Mouse (Mus musculus) kidney, embryonic 14.5 days (tissue): Measurements from ENCODE around the gene Ctdnep1. TPM values are rescaled to one million over a fixed set of nuclear protein-coding genes. Genes with fewer than 3 reads are reported as not detected.
A peak's percentile ranks its signal among the peaks of the same experiment; 100 is the strongest.

ENCODE experiments used
- ATAC-seq: fragments of 200-750 bp; cut with Nextera tagmentation; 2 replicates; pipeline ENCODE4 v1.8.0; 2017; ENCODE audit warnings: moderate number of reproducible peaks, mild to moderate bottlenecking, moderate TSS enrichment, moderate library complexity; ENCODE audit not compliant: low FRiP score, low TSS enrichment
- H3K27ac ChIP-seq: fragments of 300-500 bp; sonication (generic); 2 replicates; pipeline ENCODE4 v1.5.1; 2014; ENCODE audit warnings: low read depth, mild to moderate bottlenecking, low read length, moderate library complexity, mixed read lengths
- H3K27me3 ChIP-seq: fragments of 300-500 bp; sonication (generic); 2 replicates; pipeline ENCODE4 v1.6.1; 2014; ENCODE audit warnings: mild to moderate bottlenecking, low read length; ENCODE audit not compliant: control insufficient read depth, insufficient read depth
- H3K36me3 ChIP-seq: fragments of 300-500 bp; sonication (generic); 2 replicates; pipeline ENCODE4 v1.6.1; 2014; ENCODE audit warnings: low read length, mixed read lengths; ENCODE audit not compliant: control insufficient read depth, insufficient read depth
- H3K4me1 ChIP-seq: fragments of 300-500 bp; sonication (generic); 2 replicates; pipeline ENCODE4 v1.6.1; 2014; ENCODE audit warnings: low read length, mixed read lengths; ENCODE audit not compliant: control insufficient read depth, insufficient read depth
- H3K4me2 ChIP-seq: fragments of 300-500 bp; sonication (generic); replicated peaks from 2 replicates; pipeline ENCODE4 v1.6.1; 2014; ENCODE audit warnings: low read depth, mild to moderate bottlenecking, low read length
- H3K4me3 ChIP-seq: fragments of 300-500 bp; sonication (generic); 2 replicates; pipeline ENCODE4 v1.5.1; 2014; ENCODE audit warnings: mild to moderate bottlenecking, low read length
- H3K9ac ChIP-seq: fragments of 300-500 bp; sonication (generic); 2 replicates; pipeline ENCODE4 v1.6.1; 2014; ENCODE audit warnings: low read depth, mild to moderate bottlenecking, low read length, moderate library complexity
- H3K9me3 ChIP-seq: fragments of 300-500 bp; sonication (generic); 2 replicates; pipeline ENCODE4 v1.6.1; 2016; ENCODE audit warnings: low read length; ENCODE audit not compliant: control insufficient read depth
- WGBS: fragments of 180-500 bp; shearing (Covaris S2); extraction: QIAGEN DNeasy Blood & Tissue Kit; methylation state at CpG from one replicate; pipeline ENCODE4 v1.1.7; 2014; 5-methylcytosine and 5-hydroxymethylcytosine counted together
- polyA plus RNA-seq: library from polyadenylated mRNA; unstranded; fragments of >200 nt; fragmentation: Nextera tagmentation; extraction: Ambion mirVana; gene quantifications from 2 replicates; pipeline ENCODE4 v1.2.1, GENCODE M21; 2014

Ctdnep1 gene
- polyA plus RNA-seq, 1 experiment from 2014 or later = 34.5 TPM

DNA sequence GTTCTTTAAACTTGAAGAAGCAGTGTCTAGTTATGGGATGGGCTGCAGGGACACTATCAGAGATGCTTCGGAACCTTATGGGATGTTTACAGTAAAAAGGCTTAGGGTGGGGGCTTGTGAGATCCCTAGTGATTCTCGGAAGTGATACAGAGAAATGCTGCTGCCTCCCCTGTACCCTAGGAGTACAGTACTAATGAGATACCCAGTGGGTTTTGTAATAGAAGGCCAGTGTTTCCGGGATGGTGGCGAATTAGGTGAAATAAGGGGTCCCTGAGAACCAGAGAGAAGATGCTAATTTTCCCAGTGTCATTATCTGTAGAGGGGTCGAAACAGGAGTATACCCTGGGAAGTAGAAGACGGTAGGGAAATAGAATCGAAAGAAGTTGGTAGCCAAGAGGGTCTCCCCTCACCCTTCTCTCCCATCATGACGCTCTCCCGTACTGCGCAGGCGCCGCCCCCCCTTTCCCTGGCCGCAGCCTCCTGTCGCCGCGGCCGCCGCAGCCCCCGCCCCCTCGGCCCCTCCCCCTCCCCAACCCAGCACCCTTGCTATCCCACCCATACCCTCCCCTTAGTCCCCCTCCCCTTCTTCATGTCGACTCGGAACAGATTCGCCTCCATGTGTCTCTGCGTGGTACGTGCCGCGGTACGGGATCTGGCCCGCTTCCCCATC is 42.7 kb downstream of the Ctdnep1 start:
- Histone ChIP-seq H3K36me3 (no peaks in the 10 kb centered on the region), H3K4me1 (peaks cover 66% of the 10 kb centered on the region), H3K4me3 (peak overlapping the region; percentile 35), H3K4me2 (peak overlapping the region; percentile 56), H3K9me3 (no peaks in the 10 kb centered on the region), H3K9ac (peak overlapping the region; percentile 47; the same call in 1 of the 2 replicates), H3K27ac (no peak overlapping the region), H3K27me3 (no peaks in the 10 kb centered on the region)
- ATAC-seq = no peak
- WGBS = 6% methylated on average over 20 of the region's 29 CpGs

DNA sequence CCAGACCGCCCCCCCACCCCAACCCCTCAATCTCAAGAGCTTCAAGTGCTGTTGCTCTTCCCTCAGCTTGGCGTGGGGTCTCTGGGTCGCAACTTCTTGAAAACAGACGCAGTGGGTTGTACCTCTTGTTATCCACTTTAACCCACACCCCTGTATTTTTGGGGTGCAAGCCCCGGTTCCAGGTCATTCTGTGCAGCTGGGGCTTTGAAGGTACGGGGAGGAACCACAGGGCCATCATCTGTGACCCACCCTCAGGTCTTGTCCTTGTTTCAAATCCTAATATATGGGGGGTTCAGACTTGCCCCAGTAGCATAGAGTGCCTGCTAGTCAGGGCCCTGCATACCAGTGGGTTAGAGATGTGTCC is 43.2 kb downstream of the Ctdnep1 start:
- Histone ChIP-seq H3K27me3 (no peaks in the 10 kb centered on the region), H3K4me3 (peak overlapping the region; percentile 35), H3K27ac (no peak overlapping the region; the same call in 1 of the 2 replicates), H3K36me3 (no peaks in the 10 kb centered on the region), H3K9me3 (no peaks in the 10 kb centered on the region), H3K9ac (peak overlapping the region; percentile 47), H3K4me2 (peak overlapping the region; percentile 56), H3K4me1 (peaks cover 66% of the 10 kb centered on the region)
- 14% methylated on average over 6 of the region's 6 CpGs for WGBS
- no peak for ATAC-seq

DNA sequence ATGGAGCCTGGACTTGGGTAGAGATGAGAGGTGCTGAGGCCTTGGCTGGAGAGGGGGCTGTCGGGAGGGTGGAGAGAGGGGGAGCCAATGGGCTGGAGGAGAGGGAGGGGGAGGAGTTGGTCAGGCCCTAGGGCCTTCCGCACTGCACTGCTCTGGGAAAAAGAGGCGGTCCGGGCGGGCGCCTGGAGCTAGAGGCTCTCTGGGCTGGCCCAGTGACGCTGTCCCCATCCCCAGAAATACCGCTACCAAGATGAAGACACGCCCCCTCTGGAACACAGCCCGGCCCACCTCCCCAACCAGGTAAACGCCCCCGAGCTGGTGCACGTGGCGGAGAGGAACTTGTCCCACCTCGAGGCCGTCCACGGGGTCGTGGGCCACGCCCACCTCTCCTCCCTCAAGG is 45.7 kb downstream of the Ctdnep1 start:
- Histone ChIP-seq H3K36me3 (peaks cover 14% of the 10 kb centered on the region), H3K9ac (peak overlapping the region; percentile 24; the same call in 1 of the 2 replicates), H3K4me1 (peaks cover 59% of the 10 kb centered on the region), H3K27me3 (no peaks in the 10 kb centered on the region), H3K4me3 (peak overlapping the region; percentile 39), H3K9me3 (no peaks in the 10 kb centered on the region), H3K27ac (peak overlapping the region; percentile 44; the same call in 1 of the 2 replicates), H3K4me2 (peak overlapping the region; percentile 73)
- 2% methylated on average over 19 of the region's 19 CpGs for WGBS
- ATAC-seq = peak; percentile 77

DNA sequence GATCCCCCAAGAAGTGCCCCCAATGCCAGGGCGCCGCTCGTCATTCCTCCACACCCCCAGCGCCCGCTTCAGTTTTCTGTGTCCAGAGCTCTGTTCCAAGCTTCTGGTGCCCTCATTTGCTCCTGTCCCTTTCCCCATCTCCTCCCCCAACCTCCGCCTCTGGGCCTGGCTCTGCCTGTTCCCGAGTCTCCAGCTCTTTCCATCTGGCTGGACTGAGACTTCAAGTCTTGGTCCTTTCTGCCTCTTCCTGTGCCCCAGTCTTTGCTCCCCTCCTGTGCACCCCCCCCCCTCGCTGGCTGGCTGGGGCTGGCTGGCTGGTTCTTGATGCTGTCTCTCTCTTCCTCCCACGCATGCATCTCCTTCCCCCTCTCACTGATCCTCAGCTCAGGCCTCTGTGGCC is 46.4 kb downstream of the Ctdnep1 start:
- 23% methylated on average over 9 of the region's 9 CpGs for WGBS
- peak overlapping the region; percentile 44; the same call in 1 of the 2 replicates for H3K27ac ChIP-seq
- H3K4me3 ChIP-seq = peak overlapping the region; percentile 39
- H3K36me3 ChIP-seq = peaks cover 21% of the 10 kb centered on the region
- H3K27me3 ChIP-seq = no peaks in the 10 kb centered on the region
- peaks cover 59% of the 10 kb centered on the region for H3K4me1 ChIP-seq
- no peak for ATAC-seq
- H3K9ac ChIP-seq = peak overlapping the region; percentile 24; the same call in 1 of the 2 replicates
- H3K4me2 ChIP-seq = peak overlapping the region; percentile 73
- no peaks in the 10 kb centered on the region for H3K9me3 ChIP-seq

DNA sequence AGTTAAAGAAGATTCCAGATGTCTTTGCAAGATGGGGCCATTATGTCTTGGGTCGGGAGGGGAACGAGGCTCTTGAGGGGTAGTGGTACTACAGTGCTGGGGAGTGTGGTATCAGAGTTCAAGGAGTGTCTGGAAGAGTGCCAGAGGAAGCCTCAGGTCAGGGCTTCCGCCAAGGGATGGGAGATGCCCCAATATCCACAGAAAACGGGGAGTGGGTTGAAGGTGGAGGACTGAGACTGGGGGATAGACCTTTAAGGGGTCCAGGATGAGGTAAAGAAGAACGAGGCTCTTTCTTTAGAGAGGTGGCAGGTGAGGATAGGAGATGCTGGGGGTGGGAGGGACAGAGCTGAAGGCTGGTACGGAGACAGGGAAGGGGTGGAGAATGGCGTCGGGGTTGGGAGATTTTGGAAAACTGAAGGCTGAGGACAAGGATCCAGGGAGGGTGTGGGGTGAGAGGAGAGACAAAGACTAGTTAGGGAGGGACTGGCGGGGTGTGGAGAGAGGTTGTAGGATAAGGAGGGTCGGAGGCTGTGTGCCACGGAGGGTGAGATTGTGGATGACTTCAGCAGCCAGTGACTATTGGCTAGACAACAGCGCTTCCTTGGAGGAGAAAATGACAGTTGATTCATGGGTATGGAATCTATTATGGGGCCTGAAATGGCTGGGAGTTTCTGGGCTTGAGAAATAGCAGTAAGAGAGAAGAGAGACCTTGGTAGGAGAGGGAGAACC is 47.6 kb downstream of the Ctdnep1 start:
- 17% methylated on average over 12 of the region's 12 CpGs for WGBS
- Histone ChIP-seq H3K4me2 (peak overlapping the region; percentile 43), H3K27ac (peak overlapping the region; percentile 77), H3K4me1 (peaks cover 55% of the 10 kb centered on the region), H3K9ac (no peak overlapping the region), H3K36me3 (peaks cover 30% of the 10 kb centered on the region), H3K27me3 (no peaks in the 10 kb centered on the region), H3K9me3 (no peaks in the 10 kb centered on the region), H3K4me3 (peak overlapping the region; percentile 12)
- 0 out of 2 replicates have a peak, but pooled peaks have one; percentile 0 for ATAC-seq

DNA sequence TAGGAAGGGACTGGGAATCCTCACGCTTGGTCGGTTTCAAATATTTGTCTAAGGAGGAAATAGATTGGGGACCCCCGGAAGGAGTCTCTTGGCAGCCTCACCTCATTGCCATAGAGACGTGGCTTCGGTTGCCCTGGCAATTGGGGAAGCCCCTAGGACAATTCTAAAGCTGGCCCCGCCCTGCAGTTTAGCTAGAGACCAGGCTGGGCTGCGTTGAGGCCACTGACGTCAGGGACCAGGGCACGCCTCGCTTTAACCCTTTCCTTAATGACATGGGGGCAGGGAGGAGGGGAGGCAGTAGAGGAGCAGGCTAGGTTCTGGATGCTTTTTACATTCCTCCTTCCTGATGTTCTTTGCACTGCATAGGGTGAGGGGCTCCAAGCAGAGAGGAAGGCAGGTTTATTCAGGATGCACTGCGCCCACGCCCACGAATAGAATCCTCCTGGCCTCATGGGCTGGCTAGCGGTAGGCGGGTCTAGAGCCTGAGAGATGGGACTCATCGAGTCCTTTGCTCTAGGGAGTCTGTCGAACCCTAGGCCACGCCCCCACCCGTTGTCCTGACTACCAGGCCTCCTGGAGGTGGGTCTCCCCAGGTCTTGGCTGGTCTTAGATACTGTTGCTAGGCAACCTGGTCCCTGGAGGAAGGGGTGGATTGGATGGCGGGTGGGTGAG is 48.3 kb downstream of the Ctdnep1 start:
- WGBS = under 1% methylated on average over 20 of the region's 20 CpGs
- Histone ChIP-seq H3K4me2 (peak overlapping the region; percentile 43), H3K9ac (no peak overlapping the region), H3K4me3 (peak overlapping the region; percentile 12), H3K27ac (peak overlapping the region; percentile 77), H3K27me3 (no peaks in the 10 kb centered on the region), H3K4me1 (peaks cover 48% of the 10 kb centered on the region), H3K36me3 (peaks cover 30% of the 10 kb centered on the region), H3K9me3 (no peaks in the 10 kb centered on the region)
- peak; percentile 82 for ATAC-seq

DNA sequence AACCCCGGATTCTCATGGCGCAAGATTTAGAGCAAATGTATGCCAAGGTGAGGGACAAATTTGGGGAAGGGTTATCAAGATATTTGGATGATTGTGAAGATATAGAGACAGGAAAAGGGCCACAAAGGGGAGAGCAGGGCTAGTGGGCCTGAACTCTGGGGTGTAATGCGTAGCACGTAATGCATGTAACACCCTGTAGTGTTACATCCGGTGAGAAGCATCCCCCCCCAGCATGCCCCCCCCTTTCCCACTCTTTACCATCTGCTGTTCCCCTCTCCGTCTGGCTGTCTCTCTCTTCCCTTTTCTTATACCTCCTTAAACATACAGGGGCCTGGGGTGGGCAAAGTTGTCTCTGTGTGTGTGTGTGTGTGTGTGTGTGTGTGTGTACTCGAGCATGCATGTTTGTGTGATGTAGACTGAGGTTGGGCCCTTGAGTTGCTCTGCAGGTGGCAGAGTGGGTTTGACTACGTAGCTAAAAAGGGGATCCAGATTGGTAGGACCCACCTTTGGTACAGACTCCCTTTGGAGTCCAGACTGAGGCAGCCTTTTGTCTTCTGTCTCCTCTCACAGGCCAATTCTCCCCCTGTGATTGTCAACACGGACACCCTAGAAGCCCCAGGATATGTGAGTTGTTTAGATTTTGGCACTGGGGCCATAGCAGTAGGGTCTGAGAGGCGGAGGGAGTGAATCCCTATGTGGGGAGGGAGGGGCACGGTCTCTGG is 49.0 kb downstream of the Ctdnep1 start:
- peaks cover 48% of the 10 kb centered on the region for H3K4me1 ChIP-seq
- 0 out of 2 replicates have a peak overlapping the region, but pooled peaks have one; percentile 77 for H3K27ac ChIP-seq
- ATAC-seq = no peak

DNA sequence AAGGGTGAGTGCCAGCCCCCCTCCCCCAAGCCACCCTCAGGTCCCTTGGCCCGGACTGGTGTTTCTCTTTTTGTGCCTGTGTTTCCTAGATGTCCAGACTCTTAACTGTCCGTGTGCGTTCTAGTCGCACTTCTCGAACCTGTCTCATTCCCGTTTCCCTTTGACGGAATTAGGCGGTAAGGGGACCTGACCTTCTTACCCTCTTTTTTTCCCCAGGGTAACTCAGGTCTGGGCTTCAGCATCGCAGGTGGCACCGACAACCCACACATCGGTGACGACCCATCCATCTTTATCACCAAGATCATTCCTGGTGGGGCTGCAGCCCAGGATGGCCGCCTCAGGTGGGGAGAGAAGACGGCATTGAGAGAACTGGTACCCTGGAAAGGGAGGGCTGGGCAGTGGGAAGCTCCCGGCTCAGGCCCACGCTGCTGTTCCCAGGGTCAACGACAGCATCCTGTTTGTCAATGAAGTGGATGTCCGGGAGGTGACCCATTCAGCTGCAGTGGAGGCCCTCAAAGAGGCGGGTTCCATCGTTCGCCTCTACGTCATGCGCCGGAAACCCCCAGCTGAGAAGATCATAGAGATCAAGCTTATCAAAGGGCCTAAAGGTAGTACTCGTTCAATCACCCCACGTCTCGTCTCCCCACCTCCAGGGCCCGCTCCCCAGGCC is 49.8 kb downstream of the Ctdnep1 start:
- WGBS = 95% methylated on average over 28 of the region's 28 CpGs
- Histone ChIP-seq H3K36me3 (peaks cover 30% of the 10 kb centered on the region), H3K4me1 (peaks cover 44% of the 10 kb centered on the region), H3K27me3 (no peaks in the 10 kb centered on the region), H3K9ac (no peak overlapping the region), H3K4me2 (no peak overlapping the region), H3K27ac (no peak overlapping the region), H3K4me3 (no peak overlapping the region), H3K9me3 (no peaks in the 10 kb centered on the region)
- no peak for ATAC-seq

More for the DNA sequence above, 49.0 kb downstream of the Ctdnep1 start:
- Histone ChIP-seq H3K9me3 (no peaks in the 10 kb centered on the region), H3K36me3 (peaks cover 30% of the 10 kb centered on the region), H3K4me3 (no peak overlapping the region), H3K27me3 (no peaks in the 10 kb centered on the region), H3K4me2 (peak overlapping the region; percentile 43; the same call in 1 of the 2 replicates), H3K9ac (no peak overlapping the region)
- 37% methylated on average over 11 of the region's 11 CpGs for WGBS
